Mouse (Mus musculus) embryo, embryonic 10 days (tissue): ENCODE data around the gene Myom1.

Source experiments
- DNase-seq: peaks from one replicate; pipeline ENCODE4 v3.0.0-alpha.2; 2015; ENCODE audit warnings: low spot score

Gene Myom1

DNA sequence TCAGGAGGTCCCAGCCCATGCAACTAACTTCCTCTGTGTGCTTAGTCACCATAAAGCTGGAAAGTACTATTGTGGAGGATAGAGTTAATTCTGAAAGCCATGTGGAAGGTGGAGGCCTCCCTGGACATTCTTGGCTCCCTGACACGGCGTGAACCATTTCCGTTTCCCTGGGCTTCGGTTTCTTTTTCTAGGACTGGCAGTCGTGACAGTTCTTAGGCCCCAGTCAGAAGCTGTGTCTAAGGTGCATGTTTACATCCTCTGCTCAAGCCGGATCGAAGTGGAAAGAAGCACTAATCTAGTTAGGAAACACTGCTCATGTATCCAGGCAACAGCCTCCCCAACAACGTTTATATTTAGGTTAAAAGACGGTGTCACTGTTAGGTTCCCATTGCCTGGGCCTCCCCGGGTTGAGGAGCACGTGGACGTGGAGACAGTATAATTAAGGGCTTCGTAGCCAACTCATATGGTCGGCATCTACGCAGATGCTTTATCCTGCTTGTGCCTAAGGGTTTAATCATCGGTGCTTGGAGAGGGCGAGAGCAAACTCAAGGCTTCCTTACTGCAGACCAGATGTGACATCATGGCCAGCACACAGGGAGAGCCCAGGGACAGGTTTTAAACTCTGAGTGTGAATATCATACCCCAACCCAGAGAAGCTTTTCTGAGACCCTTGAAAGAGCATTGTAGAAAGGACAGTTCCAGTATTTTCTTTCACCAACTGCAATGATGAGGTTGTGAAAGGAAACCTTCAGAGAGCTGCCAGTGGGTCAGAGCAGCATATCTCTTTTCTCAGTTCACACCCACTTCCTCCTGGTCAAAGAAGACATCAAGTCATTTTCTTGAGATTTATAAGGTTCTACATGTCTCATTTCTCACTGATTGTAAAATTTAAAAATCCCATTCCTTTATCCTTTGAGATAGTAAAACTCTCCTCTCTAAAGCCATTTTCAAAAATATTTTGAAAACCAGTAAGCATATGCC, 100.4 kb downstream of the Myom1 start:
- DNase-seq = no peak

- DNase-seq = no peak
Measured at GRCm38 (mm10) chr17:71105297-71105696, 102.9 kb downstream of the Myom1 start.

DNA sequence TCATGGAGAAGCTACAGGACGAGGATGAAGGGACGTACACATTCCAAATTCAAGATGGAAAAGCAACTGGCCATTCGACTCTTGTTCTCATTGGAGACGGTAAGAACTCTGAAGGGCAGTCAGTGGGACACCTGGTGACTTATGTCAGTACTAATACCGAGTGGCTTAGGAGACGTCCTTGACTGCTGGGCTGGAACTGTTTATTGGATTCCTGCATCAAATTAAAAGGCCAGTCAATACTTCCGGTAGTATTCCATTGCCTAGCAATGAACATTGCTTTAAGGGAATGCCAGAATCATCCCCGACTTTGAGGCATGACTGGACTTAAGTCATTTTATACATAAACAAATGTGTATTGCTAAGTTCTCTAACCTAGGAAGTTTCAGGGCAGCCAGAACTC, 103.8 kb downstream of the Myom1 start:
- DNase-seq = no peak

DNA sequence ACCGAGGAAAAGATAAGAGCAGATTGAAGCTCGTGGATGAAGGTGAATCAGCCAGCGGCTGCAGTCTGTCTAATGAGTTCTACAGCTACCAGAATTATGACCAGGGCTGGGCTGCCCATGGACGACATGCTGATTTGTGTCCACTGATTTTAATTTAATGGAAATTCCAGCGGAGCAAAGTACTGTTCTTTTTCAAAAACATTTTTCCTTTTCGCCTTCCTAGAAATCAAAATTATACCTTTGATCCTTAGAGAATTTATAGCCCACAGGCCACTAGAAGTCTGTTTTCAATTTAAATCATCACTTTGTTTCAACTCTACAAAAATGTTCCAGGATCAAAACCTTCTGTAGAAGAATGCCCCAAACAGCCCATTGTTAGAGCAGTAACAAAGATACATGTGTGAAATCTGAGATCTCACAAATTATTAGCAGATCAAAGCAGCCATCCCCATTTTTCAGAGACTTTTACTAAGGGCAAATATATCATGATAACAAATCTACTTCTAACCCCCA, 108.4 kb downstream of the Myom1 start:
- DNase-seq = no peak

DNA sequence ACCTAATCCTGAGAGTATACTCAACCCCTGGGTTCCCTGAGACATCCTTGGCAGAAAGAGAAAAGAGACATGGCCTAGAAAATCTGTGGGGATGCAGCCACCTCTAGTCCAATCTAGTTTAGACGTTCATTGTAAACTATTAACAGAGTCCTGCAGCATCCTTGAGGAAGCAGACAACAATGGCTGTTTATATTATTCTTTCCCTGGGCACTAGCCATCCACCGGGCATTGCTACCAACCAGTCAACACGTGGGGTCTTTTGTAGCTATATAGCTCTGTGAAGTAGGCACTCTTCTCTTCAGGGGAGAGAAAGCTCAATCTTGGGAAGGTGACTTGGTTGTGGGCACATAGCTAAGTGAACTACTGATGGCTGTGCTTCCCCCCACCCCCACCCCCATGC, 110.3 kb downstream of the Myom1 start:
- DNase-seq = no peak

GRCm38 (mm10) chr17:71114282-71114681, 111.8 kb downstream of the Myom1 start:
- DNase-seq = no peak

GRCm38 (mm10) chr17:71117956-71118355, 115.5 kb downstream of the Myom1 start:
- DNase-seq = no peak

- DNase-seq = no peak
Measured at GRCm38 (mm10) chr17:71118607-71119006, 116.2 kb downstream of the Myom1 start.

GRCm38 (mm10) chr17:71120626-71121025, 118.2 kb downstream of the Myom1 start:
- DNase-seq = no peak

DNA sequence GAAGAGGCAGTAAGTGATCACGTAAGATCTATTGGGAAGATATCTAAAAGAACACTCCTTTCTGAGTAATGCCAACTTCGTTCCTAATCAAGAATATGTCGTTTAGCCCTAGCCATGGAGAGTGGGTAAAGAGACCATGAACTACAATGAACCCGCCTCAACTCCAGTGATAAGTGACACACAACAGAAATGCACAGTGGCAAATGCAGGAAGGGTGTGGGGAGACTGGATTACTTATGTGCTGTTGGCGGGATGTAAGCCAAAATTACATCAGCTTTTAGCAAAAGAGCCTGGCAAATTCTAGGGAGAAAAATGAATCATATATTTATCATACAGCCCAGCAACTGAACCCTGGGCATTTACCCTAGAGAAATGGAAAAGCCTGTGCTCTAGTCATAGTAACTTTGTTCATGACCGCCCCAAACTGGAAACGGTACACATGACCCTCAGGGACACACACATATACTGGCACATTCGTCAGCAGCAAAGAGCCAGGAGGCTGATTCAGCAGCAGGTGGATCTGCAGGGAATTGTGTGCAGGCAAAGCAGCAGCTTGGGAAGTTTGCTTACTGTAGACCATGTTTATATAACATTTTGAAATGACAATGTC, 121.7 kb downstream of the Myom1 start:
- no peak for DNase-seq

DNA sequence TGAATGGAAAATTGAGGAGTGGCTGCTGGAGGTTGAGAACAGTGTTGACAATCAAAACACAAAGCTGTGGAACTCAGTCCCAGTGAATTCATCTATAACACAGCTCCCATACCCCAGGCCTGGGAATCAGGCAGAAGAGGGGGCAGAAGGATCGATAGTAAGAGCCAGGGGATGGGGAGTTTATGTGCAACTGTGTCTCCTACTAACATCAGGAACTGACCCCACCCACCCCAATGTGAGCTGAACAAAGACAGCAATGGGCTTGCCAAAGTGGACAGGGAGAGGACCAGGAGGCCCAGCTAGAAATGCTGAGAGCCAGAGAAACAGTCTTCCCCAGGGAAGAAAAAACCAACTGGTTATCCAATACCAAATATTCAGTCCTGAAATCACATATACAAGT, 122.2 kb downstream of the Myom1 start:
- DNase-seq = no peak

DNA sequence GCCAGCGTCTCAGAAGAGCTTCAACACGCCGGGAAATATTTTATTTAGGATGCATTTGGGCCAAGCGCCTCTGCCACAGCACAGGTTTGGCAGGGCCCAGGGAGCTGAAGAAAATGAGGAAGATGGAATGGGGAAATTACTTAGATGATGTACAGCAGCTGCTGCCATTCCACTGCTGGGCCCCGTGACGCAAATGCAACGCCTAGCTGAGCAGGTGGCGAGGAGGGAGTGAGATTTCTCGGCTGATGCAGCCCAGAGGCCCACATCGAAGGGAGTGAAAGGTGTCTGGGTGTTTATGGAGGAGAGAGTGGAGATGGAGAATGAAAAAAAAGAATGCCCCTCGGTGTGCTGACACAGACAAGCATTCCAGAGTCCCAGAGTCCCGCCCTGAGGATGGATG, 123.1 kb downstream of the Myom1 start:
- DNase-seq = no peak

GRCm38 (mm10) chr17:71126001-71126400, 123.6 kb downstream of the Myom1 start:
- DNase-seq = no peak

GRCm38 (mm10) chr17:71127464-71128110, 125.2 kb downstream of the Myom1 start:
- no peak for DNase-seq

GRCm38 (mm10) chr17:71129489-71130261, 127.2 kb downstream of the Myom1 start:
- no peak for DNase-seq

- peak; percentile 3 for DNase-seq
Measured at GRCm38 (mm10) chr17:71132221-71132620, 129.8 kb downstream of the Myom1 start.

DNA sequence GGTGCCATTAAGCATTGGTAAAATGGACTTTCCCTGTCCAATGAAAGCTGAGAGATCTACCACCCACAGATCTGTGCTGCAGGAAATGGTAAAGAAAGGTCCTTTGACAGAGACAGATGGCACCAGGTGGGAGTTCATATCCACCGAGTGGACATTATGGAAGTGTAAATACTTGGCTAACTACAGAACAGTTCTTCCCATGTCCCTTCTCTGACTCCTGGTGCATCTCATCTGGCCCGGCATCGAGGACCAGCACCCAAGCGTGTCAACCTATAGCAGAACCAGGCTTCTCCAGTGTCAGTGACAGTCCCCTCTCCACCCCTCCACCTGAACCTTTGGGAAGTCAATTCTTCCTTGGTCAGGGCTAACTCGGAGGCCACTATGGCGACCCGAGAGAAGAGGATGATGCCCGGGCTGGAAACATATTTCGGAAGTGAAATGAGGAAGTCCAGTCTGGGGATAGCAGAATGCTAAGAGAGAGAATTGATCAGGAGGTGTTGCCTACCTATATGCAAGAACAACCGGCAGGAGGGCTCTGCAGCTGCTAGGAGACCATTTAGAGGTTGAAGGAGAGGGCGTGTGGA, 130.5 kb downstream of the Myom1 start:
- DNase-seq = no peak

DNA sequence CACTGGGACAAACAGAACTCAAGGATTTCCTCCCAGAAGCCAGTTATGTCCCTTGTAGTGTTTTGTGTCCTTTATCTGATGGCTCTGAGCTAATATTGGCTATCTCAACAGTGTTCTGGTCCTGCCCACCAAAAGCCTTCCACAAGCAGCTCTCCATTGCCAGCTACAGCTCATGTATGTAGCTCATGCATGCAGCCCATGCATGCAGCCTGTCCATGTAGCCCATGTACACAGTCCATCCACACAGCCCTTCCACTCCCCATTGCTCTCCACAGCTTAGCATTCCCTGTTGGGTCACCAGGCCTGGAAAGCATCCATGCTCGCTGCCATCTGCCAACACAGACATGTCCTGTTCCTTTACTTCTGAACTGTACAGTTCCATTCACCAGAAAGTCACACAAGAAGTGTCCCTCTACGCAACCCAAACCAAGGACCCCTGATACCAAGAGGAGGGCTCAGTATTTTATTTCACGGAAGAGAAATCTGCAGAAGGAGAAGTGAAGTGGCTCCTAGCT, 132.1 kb downstream of the Myom1 start:
- DNase-seq = no peak

DNA sequence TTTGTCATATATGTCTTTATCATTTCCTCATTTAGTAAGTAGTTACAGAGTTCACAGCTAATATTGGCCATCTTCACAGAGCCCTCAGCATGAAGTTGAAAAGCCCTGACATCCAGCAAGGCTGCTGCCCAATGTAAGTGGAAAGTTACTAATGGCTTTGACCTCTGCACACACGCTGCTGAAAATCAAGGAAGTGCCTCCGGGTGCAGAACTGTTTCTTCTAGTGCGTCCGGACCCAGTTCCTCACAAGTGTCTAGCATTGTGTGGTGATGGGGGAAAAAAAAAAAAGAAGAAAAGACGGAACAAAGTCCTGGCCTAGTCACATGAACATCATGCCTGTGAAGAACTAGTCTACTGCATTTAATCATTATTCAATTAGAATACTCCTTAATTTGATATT, 132.7 kb downstream of the Myom1 start:
- DNase-seq = peak; percentile 50

DNA sequence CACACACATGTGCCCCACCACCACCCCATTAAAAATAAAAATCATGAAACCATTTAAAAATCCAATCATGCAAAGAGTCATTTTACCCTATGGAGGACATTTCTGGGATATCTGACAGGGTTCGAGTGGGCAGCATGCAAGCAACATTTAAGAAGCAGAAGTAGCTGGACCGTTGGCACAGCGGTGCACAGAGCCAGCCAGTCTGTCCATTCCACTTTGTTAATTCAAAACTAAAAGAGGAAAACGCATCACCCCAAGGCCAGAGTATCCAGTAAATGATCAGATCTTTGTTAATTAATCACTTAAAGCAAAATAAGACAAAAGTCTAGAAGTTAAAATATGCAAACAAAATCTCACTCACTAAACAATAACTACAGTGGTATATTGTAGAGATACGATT, 133.4 kb downstream of the Myom1 start:
- DNase-seq = no peak
